Mouse (Mus musculus) heart, embryonic 11.5 days (tissue): ENCODE data around the gene Slit3. TPM values are rescaled to one million over a fixed set of nuclear protein-coding genes. Genes with fewer than 3 reads are reported as not detected.

Source experiments
- ATAC-seq: fragments of 200-750 bp; cut with Nextera tagmentation; replicated peaks from 2 replicates; pipeline ENCODE4 v1.8.0; 2017; ENCODE audit warnings: moderate library complexity; ENCODE audit not compliant: insufficient number of reproducible peaks, low FRiP score, low TSS enrichment
- H3K27ac ChIP-seq: fragments of 300-500 bp; sonication (generic); 2 replicates; pipeline ENCODE4 v1.5.1; 2014; ENCODE audit warnings: mild to moderate bottlenecking, low read depth, low read length
- H3K27me3 ChIP-seq: fragments of 300-500 bp; sonication (generic); 2 replicates; pipeline ENCODE4 v1.6.1; 2014; ENCODE audit warnings: mild to moderate bottlenecking, low read length, mixed read lengths; ENCODE audit not compliant: control insufficient read depth, insufficient read depth
- H3K36me3 ChIP-seq: fragments of 300-500 bp; sonication (generic); 2 replicates; pipeline ENCODE4 v1.6.1; 2014; ENCODE audit warnings: mild to moderate bottlenecking, low read length, moderate library complexity, mixed read lengths; ENCODE audit not compliant: control insufficient read depth, insufficient read depth
- H3K4me1 ChIP-seq: fragments of 300-500 bp; sonication (generic); 2 replicates; pipeline ENCODE4 v1.6.1; 2014; ENCODE audit warnings: low read length; ENCODE audit not compliant: control insufficient read depth, insufficient read depth
- H3K4me2 ChIP-seq: fragments of 300-500 bp; sonication (generic); 2 replicates; pipeline ENCODE4 v1.6.1; 2014; ENCODE audit warnings: mild to moderate bottlenecking, moderate library complexity
- H3K4me3 ChIP-seq: fragments of 300-500 bp; sonication (generic); 2 replicates; pipeline ENCODE4 v1.5.1; 2014; ENCODE audit warnings: low read depth, low read length
- H3K9ac ChIP-seq: fragments of 300-500 bp; sonication (generic); 2 replicates; pipeline ENCODE4 v1.6.1; 2014; ENCODE audit warnings: mild to moderate bottlenecking, low read depth, low read length, moderate library complexity
- H3K9me3 ChIP-seq: fragments of 300-500 bp; sonication (generic); replicated peaks from 2 replicates; pipeline ENCODE4 v1.6.1; 2016; ENCODE audit warnings: low read length; ENCODE audit not compliant: control insufficient read depth
- WGBS: fragments of 180-500 bp; shearing (Covaris S2); extraction: QIAGEN DNeasy Blood & Tissue Kit; methylation state at CpG from one replicate; pipeline ENCODE4 v1.1.7; 2014; ENCODE audit not compliant: insufficient replicate concordance; 5-methylcytosine and 5-hydroxymethylcytosine counted together
- polyA plus RNA-seq: library from polyadenylated mRNA; unstranded; fragments of >200 nt; fragmentation: Nextera tagmentation; extraction: Ambion mirVana; gene quantifications from 2 replicates; pipeline ENCODE4 v1.2.1, GENCODE M21; 2014

The Slit3 gene
- polyA plus RNA-seq, 1 experiment from 2014 or later, result 26.1 TPM

DNA sequence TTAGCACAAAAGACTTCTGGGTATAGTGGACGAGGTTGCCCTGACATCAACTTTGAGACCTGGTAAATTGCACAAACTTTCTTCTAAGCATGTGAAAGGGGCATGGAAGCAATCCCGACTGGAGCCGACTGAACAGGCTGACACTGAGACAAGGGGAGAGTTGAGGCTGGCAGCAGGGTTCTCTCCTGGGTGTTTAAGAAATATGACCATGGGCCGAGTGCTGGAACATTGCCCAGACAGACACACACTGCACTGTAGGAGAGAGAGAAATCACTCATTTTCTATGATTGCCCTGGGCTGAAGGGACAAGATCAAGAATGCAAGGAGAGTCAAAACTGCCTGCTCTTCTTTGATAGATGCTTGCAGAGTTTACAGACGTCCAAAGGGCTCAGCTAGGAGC, 608.2 kb downstream of the Slit3 start:
- no peak overlapping the region for H3K27ac ChIP-seq
- H3K36me3 ChIP-seq, result no peaks in the 10 kb centered on the region
- H3K4me2 ChIP-seq, result no peak overlapping the region
- no peaks in the 10 kb centered on the region for H3K4me1 ChIP-seq
- ATAC-seq, result no peak
- H3K4me3 ChIP-seq, result no peak overlapping the region
- no peaks in the 10 kb centered on the region for H3K9me3 ChIP-seq
- WGBS, result 50% methylated on average over 5 of the region's 5 CpGs
- H3K9ac ChIP-seq, result no peak overlapping the region
- no peaks in the 10 kb centered on the region for H3K27me3 ChIP-seq

DNA sequence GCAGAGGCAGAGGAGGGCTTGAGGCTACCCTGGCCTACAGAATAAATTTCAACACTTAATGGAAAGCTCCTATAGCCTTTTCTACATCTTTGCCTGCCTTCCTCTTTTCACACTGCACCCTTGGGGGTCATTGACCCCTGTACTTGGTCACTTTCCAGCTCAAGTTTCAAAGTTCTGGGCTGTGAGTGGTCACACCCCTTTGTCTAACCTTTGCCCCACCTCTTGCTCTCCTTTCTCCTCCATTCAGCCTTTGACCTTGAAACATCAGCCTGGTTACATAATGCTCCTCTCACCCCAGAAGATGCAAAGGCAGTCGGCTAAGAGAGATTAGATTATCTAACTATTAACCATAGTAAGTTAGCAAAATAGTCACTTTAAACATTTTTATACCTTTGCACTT, 611.3 kb downstream of the Slit3 start:
- Histone ChIP-seq H3K9ac (no peak overlapping the region), H3K9me3 (no peaks in the 10 kb centered on the region), H3K27me3 (no peaks in the 10 kb centered on the region), H3K4me2 (no peak overlapping the region), H3K4me1 (no peaks in the 10 kb centered on the region), H3K4me3 (no peak overlapping the region), H3K36me3 (no peaks in the 10 kb centered on the region), H3K27ac (no peak overlapping the region)
- ATAC-seq, result no peak
- WGBS, result 48% methylated on average over 1 of the region's 1 CpGs

- no peaks in the 10 kb centered on the region for H3K36me3 ChIP-seq
- H3K4me1 ChIP-seq, result no peaks in the 10 kb centered on the region
- no peak overlapping the region for H3K27ac ChIP-seq
- no peak overlapping the region for H3K4me2 ChIP-seq
- no peaks in the 10 kb centered on the region for H3K27me3 ChIP-seq
- no peaks in the 10 kb centered on the region for H3K9me3 ChIP-seq
- no peak for ATAC-seq
- no peak overlapping the region for H3K9ac ChIP-seq
- WGBS, result 65% methylated on average over 2 of the region's 2 CpGs
- no peak overlapping the region for H3K4me3 ChIP-seq
These were observed 615.8 kb downstream of the Slit3 start for GRCm38 (mm10) chr11:35736817-35737216.

DNA sequence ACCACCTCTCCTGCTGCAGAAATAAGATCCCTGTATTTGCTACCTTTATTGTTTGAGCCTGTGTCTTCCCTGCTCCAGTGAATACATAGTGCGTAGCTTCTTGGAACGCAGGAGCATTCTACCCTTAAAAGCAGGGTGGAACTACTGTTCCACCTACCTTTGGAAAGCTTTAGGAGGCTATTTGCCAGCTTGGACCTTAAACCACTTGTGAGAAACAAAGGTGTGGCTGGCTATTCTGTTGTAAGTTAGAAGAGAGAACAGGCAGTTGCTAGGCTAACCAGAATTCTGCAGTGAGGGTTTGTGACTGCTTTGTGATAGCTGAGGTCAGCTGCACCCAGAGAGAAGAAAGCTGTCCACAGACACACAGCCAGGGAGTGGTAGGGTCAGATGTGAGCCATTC, 616.2 kb downstream of the Slit3 start:
- Histone ChIP-seq H3K36me3 (no peaks in the 10 kb centered on the region), H3K27me3 (no peaks in the 10 kb centered on the region), H3K27ac (no peak overlapping the region), H3K4me2 (no peak overlapping the region), H3K4me1 (no peaks in the 10 kb centered on the region), H3K9ac (no peak overlapping the region), H3K4me3 (no peak overlapping the region), H3K9me3 (no peaks in the 10 kb centered on the region)
- no peak for ATAC-seq
- 91% methylated on average over 2 of the region's 2 CpGs for WGBS

DNA sequence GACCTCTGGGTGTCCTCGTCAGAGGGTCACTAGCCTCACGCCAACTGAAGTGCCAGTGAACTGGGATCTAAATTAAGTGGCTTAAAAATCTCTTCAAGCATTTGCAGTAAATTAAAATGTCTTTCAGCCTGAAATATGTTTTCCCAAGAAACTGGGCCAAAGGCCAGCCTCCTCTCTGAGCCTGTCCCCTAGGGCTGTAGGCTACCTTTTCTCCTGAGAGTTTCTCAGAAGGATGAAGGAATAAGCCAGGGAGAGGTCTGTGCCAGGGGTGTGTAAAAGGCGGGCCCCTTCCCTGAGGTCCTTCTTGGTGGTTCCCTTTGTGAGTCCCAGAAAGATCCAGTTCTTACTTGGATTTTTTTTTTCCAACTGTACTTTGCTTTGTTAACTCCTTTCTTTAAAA, 617.1 kb downstream of the Slit3 start:
- H3K4me1 ChIP-seq, result no peaks in the 10 kb centered on the region
- H3K9me3 ChIP-seq, result 0 out of 2 replicates have a peak, but pooled peaks cover under 1% of the 10 kb centered on the region
- WGBS, result 72% methylated on average over 3 of the region's 3 CpGs
- no peaks in the 10 kb centered on the region for H3K27me3 ChIP-seq
- no peak overlapping the region for H3K27ac ChIP-seq
- no peak overlapping the region for H3K4me2 ChIP-seq
- no peak for ATAC-seq
- H3K36me3 ChIP-seq, result no peaks in the 10 kb centered on the region
- H3K4me3 ChIP-seq, result no peak overlapping the region
- H3K9ac ChIP-seq, result no peak overlapping the region

DNA sequence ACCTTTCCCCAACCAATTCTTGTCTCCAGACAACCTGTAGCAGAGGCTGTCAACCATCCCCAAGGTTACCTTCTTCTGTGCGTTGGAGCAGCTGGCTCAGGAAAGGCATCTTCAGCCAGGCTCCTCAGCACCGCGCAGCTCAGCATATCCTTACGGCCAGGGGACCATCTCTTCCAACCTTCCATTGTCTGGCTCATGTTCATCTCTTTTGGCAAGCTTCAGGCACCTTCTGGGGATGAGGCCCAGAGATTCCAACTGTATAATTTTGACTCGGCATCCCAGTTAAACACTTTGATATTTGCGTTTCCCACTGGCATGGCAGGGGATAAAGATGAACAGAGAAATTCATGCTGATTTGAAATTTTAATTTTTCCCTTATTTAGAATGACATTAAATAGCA, 622.6 kb downstream of the Slit3 start:
- ATAC-seq, result no peak
- Histone ChIP-seq H3K27ac (no peak overlapping the region), H3K9ac (no peak overlapping the region), H3K4me1 (no peaks in the 10 kb centered on the region), H3K4me2 (no peak overlapping the region), H3K9me3 (0 out of 2 replicates have a peak, but pooled peaks cover 3% of the 10 kb centered on the region), H3K4me3 (no peak overlapping the region), H3K36me3 (no peaks in the 10 kb centered on the region), H3K27me3 (no peaks in the 10 kb centered on the region)
- 85% methylated on average over 6 of the region's 6 CpGs for WGBS

GRCm38 (mm10) chr11:35744571-35744970, 623.5 kb downstream of the Slit3 start:
- ATAC-seq, result no peak
- Histone ChIP-seq H3K4me2 (no peak overlapping the region), H3K36me3 (no peaks in the 10 kb centered on the region), H3K27me3 (no peaks in the 10 kb centered on the region), H3K9me3 (0 out of 2 replicates have a peak, but pooled peaks cover 3% of the 10 kb centered on the region), H3K27ac (no peak overlapping the region), H3K4me1 (no peaks in the 10 kb centered on the region), H3K9ac (no peak overlapping the region), H3K4me3 (no peak overlapping the region)
- WGBS, result 76% methylated on average over 6 of the region's 6 CpGs

DNA sequence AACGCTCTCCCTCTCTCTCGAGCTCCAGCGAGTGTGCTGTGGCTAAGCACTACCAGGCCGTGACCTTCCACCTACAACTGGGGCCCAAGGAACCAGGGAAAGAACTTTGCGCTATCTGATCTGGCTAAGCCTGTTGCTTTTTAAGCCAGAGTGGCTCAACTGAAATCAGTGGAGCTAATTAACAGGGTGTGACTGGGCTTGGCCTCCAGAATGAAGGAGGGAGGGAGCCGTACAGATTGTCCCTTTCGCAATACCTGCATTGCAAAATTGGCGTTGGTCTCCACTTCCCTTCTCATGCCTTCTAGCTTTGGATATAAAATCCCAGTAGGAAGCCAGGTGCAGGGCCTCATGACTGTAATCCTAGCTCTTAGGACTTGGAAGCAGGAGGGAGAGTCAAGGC, 629.6 kb downstream of the Slit3 start:
- Histone ChIP-seq H3K36me3 (no peaks in the 10 kb centered on the region), H3K27me3 (no peaks in the 10 kb centered on the region), H3K27ac (no peak overlapping the region), H3K9me3 (no peaks in the 10 kb centered on the region), H3K4me2 (no peak overlapping the region), H3K4me1 (no peaks in the 10 kb centered on the region), H3K4me3 (no peak overlapping the region), H3K9ac (no peak overlapping the region)
- ATAC-seq, result no peak
- WGBS, result 73% methylated on average over 8 of the region's 8 CpGs

- Histone ChIP-seq H3K4me2 (no peak overlapping the region), H3K4me3 (no peak overlapping the region), H3K9me3 (no peaks in the 10 kb centered on the region), H3K9ac (no peak overlapping the region), H3K4me1 (no peaks in the 10 kb centered on the region), H3K27ac (no peak overlapping the region), H3K27me3 (no peaks in the 10 kb centered on the region), H3K36me3 (no peaks in the 10 kb centered on the region)
- no peak for ATAC-seq
- 87% methylated on average over 4 of the region's 4 CpGs for WGBS
These were observed 633.9 kb downstream of the Slit3 start for GRCm38 (mm10) chr11:35754906-35755418.
